Mouse (Mus musculus): Measurements from ENCODE around the gene Nek6. TPM values are rescaled to one million over a fixed set of nuclear protein-coding genes. Genes with fewer than 3 reads are reported as not detected.
A peak's percentile ranks its signal among the peaks of the same experiment; 100 is the strongest.

Gene Nek6
- polyA plus RNA-seq (2014; fragmentation: Nextera tagmentation; extraction: Ambion mirVana) = 78.8 and 85.1 TPM in 2 replicates

- peak; percentile 52 for ATAC-seq (replicated peaks; ENCODE audit: insufficient number of reproducible peaks, low FRiP score, low TSS enrichment)
- WGBS (ENCODE audit: insufficient replicate concordance) = under 1% methylated on average over 90 of the region's 90 CpGs
- H3K27ac ChIP-seq (ENCODE audit: low read depth, low read length) = peak within 1 kb of the TSS; percentile 87
Observed at GRCm38 (mm10) chr2:38511487-38512307, at the start of gene Nek6. TSS of gene Nek6 (plus strand) at chr2:38511643.

DNA sequence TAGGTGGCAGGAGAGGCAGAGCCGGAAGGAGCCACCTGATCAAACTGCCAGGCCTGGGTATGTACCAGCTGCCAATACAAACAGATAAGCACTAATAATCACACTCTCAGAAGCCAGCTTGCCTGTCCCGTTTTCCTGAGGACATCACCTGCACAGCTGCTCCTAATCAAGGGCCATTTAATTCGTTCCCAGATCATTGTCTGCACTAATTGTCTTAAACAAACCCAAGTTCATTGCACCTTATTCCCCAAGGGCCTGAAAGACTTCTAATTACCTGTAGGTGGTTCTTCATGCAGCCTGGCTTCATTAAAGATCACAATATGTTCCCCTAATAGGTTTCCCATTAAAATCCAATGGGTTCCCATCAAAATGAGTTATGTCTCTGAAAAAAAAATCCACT is 49.1 kb upstream of the Nek6 start:
- Histone ChIP-seq H3K9me3 (replicated peaks; ENCODE audit: control insufficient read depth, low read length) (no peaks in the 10 kb centered on the region), H3K9ac (ENCODE audit: low read depth, low read length) (no peak overlapping the region), H3K27me3 (ENCODE audit: control insufficient read depth, insufficient read depth, low read length) (no peaks in the 10 kb centered on the region), H3K36me3 (ENCODE audit: control insufficient read depth, insufficient read depth, low read length) (no peaks in the 10 kb centered on the region), H3K4me3 (ENCODE audit: low read depth, low read length) (no peak overlapping the region), H3K27ac (ENCODE audit: low read depth, low read length) (no peak overlapping the region), H3K4me2 (no peak overlapping the region), H3K4me1 (ENCODE audit: control insufficient read depth, insufficient read depth, low read length) (peaks cover 9% of the 10 kb centered on the region; the same call in 1 of the 2 replicates)
- WGBS (ENCODE audit: insufficient replicate concordance) = 74% methylated on average over 3 of the region's 3 CpGs
- ATAC-seq (replicated peaks; ENCODE audit: insufficient number of reproducible peaks, low FRiP score, low TSS enrichment) = no peak

More at GRCm38 (mm10) chr2:38511487-38512307, at the start of gene Nek6:
- Histone ChIP-seq H3K36me3 (ENCODE audit: control insufficient read depth, insufficient read depth, low read length) (no peaks in the 10 kb centered on the region), H3K4me2 (peak within 1 kb of the TSS; percentile 91), H3K27me3 (ENCODE audit: control insufficient read depth, insufficient read depth, low read length) (no peaks in the 10 kb centered on the region), H3K4me3 (ENCODE audit: low read depth, low read length) (peak within 1 kb of the TSS; percentile 87), H3K9me3 (replicated peaks; ENCODE audit: control insufficient read depth, low read length) (no peaks in the 10 kb centered on the region), H3K9ac (ENCODE audit: low read depth, low read length) (peak within 1 kb of the TSS; percentile 95), H3K4me1 (ENCODE audit: control insufficient read depth, insufficient read depth, low read length) (peaks cover 37% of the 10 kb centered on the region)

DNA sequence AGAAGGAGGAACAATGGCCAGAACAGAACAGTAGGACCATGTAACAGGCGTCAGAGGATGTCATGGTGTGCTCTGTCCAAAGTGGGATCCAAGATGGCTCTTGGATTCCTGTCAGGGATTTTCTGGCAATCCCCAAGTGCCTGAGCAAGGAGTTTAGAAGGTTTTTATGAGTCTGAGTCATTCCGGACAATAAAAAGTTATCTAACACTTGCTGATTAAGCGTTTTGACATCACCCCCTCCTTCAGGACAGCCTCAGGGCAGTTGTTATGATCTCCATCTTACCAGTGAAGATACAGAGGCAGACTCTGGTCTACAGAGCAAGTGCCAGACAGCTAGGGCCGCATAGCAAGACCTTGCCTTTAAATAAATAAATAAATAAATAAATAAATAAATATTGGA is 42.6 kb upstream of the Nek6 start:
- no peak overlapping the region for H3K9ac ChIP-seq (ENCODE audit: low read depth, low read length)
- H3K4me3 ChIP-seq (ENCODE audit: low read depth, low read length) = no peak overlapping the region
- no peaks in the 10 kb centered on the region for H3K4me1 ChIP-seq (ENCODE audit: control insufficient read depth, insufficient read depth, low read length)
- H3K4me2 ChIP-seq = no peak overlapping the region
- WGBS (ENCODE audit: insufficient replicate concordance) = 73% methylated on average over 4 of the region's 4 CpGs
- no peaks in the 10 kb centered on the region for H3K36me3 ChIP-seq (ENCODE audit: control insufficient read depth, insufficient read depth, low read length)
- no peaks in the 10 kb centered on the region for H3K9me3 ChIP-seq (replicated peaks; ENCODE audit: control insufficient read depth, low read length)
- no peak overlapping the region for H3K27ac ChIP-seq (ENCODE audit: low read depth, low read length)
- no peak for ATAC-seq (replicated peaks; ENCODE audit: insufficient number of reproducible peaks, low FRiP score, low TSS enrichment)
- no peaks in the 10 kb centered on the region for H3K27me3 ChIP-seq (ENCODE audit: control insufficient read depth, insufficient read depth, low read length)

- H3K4me3 ChIP-seq (ENCODE audit: low read depth, low read length) = no peak overlapping the region
- ATAC-seq (replicated peaks; ENCODE audit: insufficient number of reproducible peaks, low FRiP score, low TSS enrichment) = no peak
- H3K36me3 ChIP-seq (ENCODE audit: control insufficient read depth, insufficient read depth, low read length) = no peaks in the 10 kb centered on the region
- H3K4me2 ChIP-seq = no peak overlapping the region
- H3K27me3 ChIP-seq (ENCODE audit: control insufficient read depth, insufficient read depth, low read length) = no peaks in the 10 kb centered on the region
- no peak overlapping the region for H3K9ac ChIP-seq (ENCODE audit: low read depth, low read length)
- no peaks in the 10 kb centered on the region for H3K4me1 ChIP-seq (ENCODE audit: control insufficient read depth, insufficient read depth, low read length)
- H3K27ac ChIP-seq (ENCODE audit: low read depth, low read length) = no peak overlapping the region
- 57% methylated on average over 5 of the region's 5 CpGs for WGBS (ENCODE audit: insufficient replicate concordance)
- no peaks in the 10 kb centered on the region for H3K9me3 ChIP-seq (replicated peaks; ENCODE audit: control insufficient read depth, low read length)
Observed at GRCm38 (mm10) chr2:38471745-38472144, 39.7 kb upstream of the Nek6 start.

- Histone ChIP-seq H3K4me1 (ENCODE audit: control insufficient read depth, insufficient read depth, low read length) (no peaks in the 10 kb centered on the region), H3K4me2 (no peak overlapping the region), H3K9ac (ENCODE audit: low read depth, low read length) (no peak overlapping the region), H3K9me3 (replicated peaks; ENCODE audit: control insufficient read depth, low read length) (no peaks in the 10 kb centered on the region), H3K27ac (ENCODE audit: low read depth, low read length) (no peak overlapping the region), H3K36me3 (ENCODE audit: control insufficient read depth, insufficient read depth, low read length) (no peaks in the 10 kb centered on the region), H3K27me3 (ENCODE audit: control insufficient read depth, insufficient read depth, low read length) (no peaks in the 10 kb centered on the region), H3K4me3 (ENCODE audit: low read depth, low read length) (no peak overlapping the region)
- ATAC-seq (replicated peaks; ENCODE audit: insufficient number of reproducible peaks, low FRiP score, low TSS enrichment) = no peak
Observed at GRCm38 (mm10) chr2:38472829-38473228, 38.6 kb upstream of the Nek6 start.

- Histone ChIP-seq H3K4me2 (no peak overlapping the region), H3K27me3 (ENCODE audit: control insufficient read depth, insufficient read depth, low read length) (no peaks in the 10 kb centered on the region), H3K9ac (ENCODE audit: low read depth, low read length) (no peak overlapping the region), H3K9me3 (replicated peaks; ENCODE audit: control insufficient read depth, low read length) (no peaks in the 10 kb centered on the region), H3K36me3 (ENCODE audit: control insufficient read depth, insufficient read depth, low read length) (no peaks in the 10 kb centered on the region), H3K4me3 (ENCODE audit: low read depth, low read length) (no peak overlapping the region), H3K4me1 (ENCODE audit: control insufficient read depth, insufficient read depth, low read length) (no peaks in the 10 kb centered on the region), H3K27ac (ENCODE audit: low read depth, low read length) (no peak overlapping the region)
- WGBS (ENCODE audit: insufficient replicate concordance) = 80% methylated on average over 9 of the region's 9 CpGs
- ATAC-seq (replicated peaks; ENCODE audit: insufficient number of reproducible peaks, low FRiP score, low TSS enrichment) = no peak
Observed at GRCm38 (mm10) chr2:38476871-38477496, 34.5 kb upstream of the Nek6 start.

DNA sequence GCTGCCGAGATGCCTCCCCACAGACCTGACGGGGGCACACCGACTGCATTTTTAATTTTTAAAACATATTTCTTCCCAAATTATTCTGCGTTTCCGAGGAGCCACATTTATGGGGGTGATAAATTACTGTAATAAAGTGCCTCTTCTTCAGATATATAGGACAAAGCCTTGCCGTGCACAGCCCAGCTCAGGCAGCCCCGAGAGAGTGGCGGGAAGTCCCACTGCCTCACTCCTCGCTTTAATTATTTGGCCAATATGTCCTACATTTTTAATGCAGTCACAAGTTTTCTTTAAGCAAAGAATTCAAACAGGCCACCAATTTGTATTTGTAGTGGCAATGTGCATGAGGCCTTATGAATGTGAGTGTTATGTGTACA is 34.0 kb upstream of the Nek6 start:
- Histone ChIP-seq H3K9me3 (replicated peaks; ENCODE audit: control insufficient read depth, low read length) (no peaks in the 10 kb centered on the region), H3K9ac (ENCODE audit: low read depth, low read length) (no peak overlapping the region), H3K27me3 (ENCODE audit: control insufficient read depth, insufficient read depth, low read length) (no peaks in the 10 kb centered on the region), H3K36me3 (ENCODE audit: control insufficient read depth, insufficient read depth, low read length) (no peaks in the 10 kb centered on the region), H3K27ac (ENCODE audit: low read depth, low read length) (no peak overlapping the region), H3K4me3 (ENCODE audit: low read depth, low read length) (no peak overlapping the region), H3K4me1 (ENCODE audit: control insufficient read depth, insufficient read depth, low read length) (no peaks in the 10 kb centered on the region), H3K4me2 (no peak overlapping the region)
- 90% methylated on average over 9 of the region's 9 CpGs for WGBS (ENCODE audit: insufficient replicate concordance)
- no peak for ATAC-seq (replicated peaks; ENCODE audit: insufficient number of reproducible peaks, low FRiP score, low TSS enrichment)

DNA sequence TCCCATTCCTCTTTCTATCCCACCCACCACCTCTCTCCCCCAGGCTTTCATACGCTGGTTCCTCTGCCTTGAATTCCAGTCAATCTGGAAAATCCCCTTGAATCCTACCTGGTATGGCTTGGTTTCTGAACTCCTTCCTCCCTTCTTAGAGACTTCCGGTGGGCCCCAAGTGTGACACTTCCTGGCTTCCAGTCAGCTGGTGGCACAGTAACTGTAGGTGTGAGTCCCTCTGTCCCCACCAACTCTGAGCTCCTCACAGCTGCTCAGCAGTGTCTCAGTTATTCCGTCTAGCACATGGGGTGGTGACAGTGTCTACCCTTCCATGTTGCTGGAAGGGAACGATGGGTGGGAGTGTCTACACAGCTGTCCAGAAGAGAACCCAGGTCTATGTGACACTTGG is 32.8 kb upstream of the Nek6 start:
- Histone ChIP-seq H3K9me3 (replicated peaks; ENCODE audit: control insufficient read depth, low read length) (no peaks in the 10 kb centered on the region), H3K4me1 (ENCODE audit: control insufficient read depth, insufficient read depth, low read length) (no peaks in the 10 kb centered on the region), H3K4me2 (no peak overlapping the region), H3K4me3 (ENCODE audit: low read depth, low read length) (no peak overlapping the region), H3K9ac (ENCODE audit: low read depth, low read length) (no peak overlapping the region), H3K27me3 (ENCODE audit: control insufficient read depth, insufficient read depth, low read length) (no peaks in the 10 kb centered on the region), H3K27ac (ENCODE audit: low read depth, low read length) (no peak overlapping the region), H3K36me3 (ENCODE audit: control insufficient read depth, insufficient read depth, low read length) (no peaks in the 10 kb centered on the region)
- WGBS (ENCODE audit: insufficient replicate concordance) = 78% methylated on average over 4 of the region's 4 CpGs
- ATAC-seq (replicated peaks; ENCODE audit: insufficient number of reproducible peaks, low FRiP score, low TSS enrichment) = no peak

Data from heart, embryonic 11.5 days (tissue).